Mouse (Mus musculus) heart, adult 2 months (tissue): ENCODE results near the gene Rrp9.

Experiments
- CTCF ChIP-seq: fragments of 200-600 bp; IDR thresholded peaks from 2 replicates; pipeline ENCODE4 v1.8.1; 2022; ENCODE audit warnings: antibody characterized with exemption, mild to moderate bottlenecking, moderate library complexity
- EP300 ChIP-seq: fragments of 200-500 bp; IDR thresholded peaks from 2 replicates; pipeline ENCODE4 v1.6.1; 2011; ENCODE audit warnings: low read depth, low read length, control low read depth; ENCODE audit not compliant: insufficient read depth
- POLR2A ChIP-seq: fragments of 200-500 bp; IDR thresholded peaks from 2 replicates; pipeline ENCODE4 v1.6.1; 2011; ENCODE audit warnings: mild to moderate bottlenecking, low read depth, low read length, control low read depth; ENCODE audit not compliant: insufficient read depth

GRCm38 (mm10) chr9:106449947-106450346 is 25.8 kb upstream of the Rrp9 start:
- TF ChIP-seq CTCF (no peak), EP300 (no peak), POLR2A (no peak)
